Mouse (Mus musculus) spleen, adult 2 months (tissue): ENCODE measurements at regions not wholly inside any gene's neighbourhood (a gene's known extent, or its start where the extent isn't known, plus 50 kb on each side); places are given as distances from the start of the nearest gene placed in this dataset.

ENCODE experiments used
- CTCF ChIP-seq: fragments of 200-500 bp; IDR thresholded peaks from 2 replicates; pipeline ENCODE4 v1.5.1; 2011; ENCODE audit warnings: mild to moderate bottlenecking, inconsistent platforms; ENCODE audit not compliant: insufficient read depth, insufficient read length, insufficient replicate concordance; ENCODE audit errors: extremely low read depth
- POLR2A ChIP-seq: fragments of 200-500 bp; IDR thresholded peaks from 2 replicates; pipeline ENCODE4 v1.6.1; 2011; ENCODE audit warnings: low read depth, low read length, inconsistent platforms

- TF ChIP-seq CTCF (no peak), POLR2A (no peak)
Measured at GRCm38 (mm10) chr11:113188263-113188920, 406.4 kb downstream of the Sox9 start.
